Mouse (Mus musculus) cortical plate, adult 2 months (tissue): ENCODE measurements around the gene Dab1.

Experiments used
- CTCF ChIP-seq: fragments of 200-500 bp; IDR thresholded peaks from 2 replicates; pipeline ENCODE4 v1.5.1; 2011; ENCODE audit warnings: mild to moderate bottlenecking, control low read depth, low read length; ENCODE audit not compliant: insufficient read depth; ENCODE audit errors: extremely low read depth
- POLR2A ChIP-seq: fragments of 200-500 bp; IDR thresholded peaks from 2 replicates; pipeline ENCODE4 v1.6.1; 2011; ENCODE audit warnings: mild to moderate bottlenecking, low read length, control low read depth; ENCODE audit not compliant: insufficient read depth; ENCODE audit errors: extremely low read depth

DNA sequence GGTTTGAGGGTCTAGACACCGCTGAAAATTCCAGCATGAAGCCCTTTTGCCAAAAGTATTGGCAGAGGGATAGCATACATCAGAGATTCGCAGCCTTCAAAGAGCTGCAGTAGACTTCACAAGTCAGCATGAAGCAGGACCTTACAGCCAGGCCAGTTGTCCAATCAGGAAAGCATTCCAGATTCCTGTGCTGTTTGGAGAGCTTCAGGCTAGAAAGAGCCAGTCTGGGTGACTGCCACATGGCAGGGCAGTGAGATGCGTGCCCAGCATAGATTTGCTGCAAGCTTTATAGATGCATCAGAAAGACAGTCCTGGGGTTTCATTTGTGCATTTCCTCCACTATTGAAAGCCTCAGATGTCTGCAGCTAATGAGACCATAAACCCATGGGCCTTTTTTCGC lies 66.0 kb downstream of the Dab1 start:
- TF ChIP-seq CTCF (no peak), POLR2A (no peak)
